Mouse (Mus musculus): ENCODE results near the gene Fgfr2. TPM values are rescaled to one million over a fixed set of nuclear protein-coding genes. Genes with fewer than 3 reads are reported as not detected.

The Fgfr2 gene
- polyA plus RNA-seq, 1 experiment, result 1.7 TPM

DNA sequence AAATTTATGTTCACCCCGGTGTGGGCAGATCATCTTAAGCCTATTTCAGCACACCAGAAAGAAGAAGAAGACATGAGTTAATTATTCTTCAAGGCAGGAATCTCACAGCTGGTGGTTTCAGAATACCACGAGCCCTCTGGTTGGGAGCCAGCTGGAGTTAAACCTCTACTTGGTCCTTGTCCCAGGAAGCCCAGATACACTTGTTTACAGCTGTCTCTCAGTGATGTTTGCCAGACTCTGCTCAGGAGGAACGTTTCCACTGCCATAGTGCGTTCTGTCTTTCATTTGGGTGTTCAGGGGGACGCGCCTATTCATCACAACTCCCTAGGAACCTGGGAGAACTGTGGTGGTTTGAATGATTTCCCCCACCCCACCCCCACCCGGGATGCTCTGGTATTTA lies 2163.3 kb downstream of the Fgfr2 start:
- no peaks in the 10 kb centered on the region for H3K27me3 ChIP-seq (ENCODE audit: control insufficient read depth, insufficient read depth, insufficient read length)
- H3ac ChIP-seq (ENCODE audit: control insufficient read depth, insufficient read length, low read depth), result no peak overlapping the region

DNA sequence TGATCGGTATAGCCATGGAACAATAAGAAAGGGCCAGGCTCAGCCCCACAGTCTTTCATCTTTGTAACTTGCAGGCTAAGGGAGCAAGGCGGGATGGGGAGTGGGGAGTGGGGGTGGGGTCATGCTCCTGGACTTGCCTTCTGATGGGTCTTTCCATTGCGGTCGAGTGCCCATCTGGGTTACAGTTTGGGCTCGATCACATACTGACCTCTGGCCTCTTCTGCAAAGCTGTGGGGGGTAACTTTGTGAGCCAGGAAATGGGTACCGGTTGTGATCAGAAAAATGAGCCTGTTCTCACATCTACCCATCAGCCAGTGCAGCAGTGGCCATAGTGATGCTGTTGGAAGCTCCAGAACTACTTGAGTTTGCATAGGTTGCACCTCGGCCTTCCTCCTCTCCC lies 2164.6 kb downstream of the Fgfr2 start:
- Histone ChIP-seq H3K79me2 (ENCODE audit: control insufficient read depth, insufficient read depth) (peaks cover 35% of the 10 kb centered on the region), H3K4me3 (ENCODE audit: insufficient read depth, poor library complexity, severe bottlenecking) (no peak overlapping the region), H3K36me3 (ENCODE audit: control insufficient read depth, insufficient read depth) (peaks cover 18% of the 10 kb centered on the region), H3ac (ENCODE audit: control insufficient read depth, insufficient read length, low read depth) (no peak overlapping the region), H3K79me3 (ENCODE audit: low read depth) (peaks cover 18% of the 10 kb centered on the region), H3K27me3 (ENCODE audit: control insufficient read depth, insufficient read depth, insufficient read length) (no peaks in the 10 kb centered on the region)
- TF ChIP-seq USF1 (IDR thresholded peaks at IDR 0.05; ENCODE audit: low read depth) (no peak), CTCF (IDR thresholded peaks at IDR 0.05; ENCODE audit: control insufficient read depth, insufficient read depth, insufficient read length) (no peak), CEBPB (IDR thresholded peaks at IDR 0.05; ENCODE audit: low read depth) (no peak)

More for the DNA sequence above, 2163.3 kb downstream of the Fgfr2 start:
- no peak overlapping the region for H3K4me3 ChIP-seq (ENCODE audit: insufficient read depth, poor library complexity, severe bottlenecking)
- peaks cover 15% of the 10 kb centered on the region for H3K79me3 ChIP-seq (ENCODE audit: low read depth)
- TF ChIP-seq MYOG (IDR thresholded peaks at IDR 0.05; ENCODE audit: control insufficient read depth, extremely low read depth, insufficient read length) (no peak), CEBPB (IDR thresholded peaks at IDR 0.05; ENCODE audit: low read depth) (no peak), CTCF (IDR thresholded peaks at IDR 0.05; ENCODE audit: control insufficient read depth, insufficient read depth, insufficient read length) (no peak), MYOD1 (IDR thresholded peaks at IDR 0.05; ENCODE audit: control insufficient read depth, insufficient read length, low read depth) (no peak), MAX (IDR thresholded peaks at IDR 0.05) (no peak)
- peaks cover 35% of the 10 kb centered on the region for H3K79me2 ChIP-seq (ENCODE audit: control insufficient read depth, insufficient read depth)
- H3K36me3 ChIP-seq (ENCODE audit: control insufficient read depth, insufficient read depth), result peaks cover 13% of the 10 kb centered on the region

DNA sequence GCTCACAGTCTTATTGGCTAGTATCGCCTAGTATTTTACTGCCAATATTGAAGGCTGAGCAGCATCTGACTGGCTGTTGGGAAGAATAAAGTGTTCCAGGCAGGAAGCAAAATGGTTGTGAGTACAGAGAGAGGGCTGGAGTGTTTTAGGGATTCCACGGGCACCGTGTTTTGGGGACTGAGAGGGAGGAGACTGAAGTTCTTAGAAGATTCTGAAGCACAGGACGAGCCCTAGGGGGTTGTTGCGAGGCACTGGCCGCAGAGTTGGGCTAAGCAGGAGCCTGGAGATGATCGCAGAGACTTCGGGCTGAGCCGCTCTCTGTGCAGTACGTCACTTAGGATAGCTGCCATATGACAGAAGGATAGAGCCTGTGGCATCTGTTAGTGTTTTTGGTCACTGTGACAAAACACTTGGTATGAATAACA lies 2169.0 kb downstream of the Fgfr2 start:
- Histone ChIP-seq H3K79me2 (ENCODE audit: control insufficient read depth, insufficient read depth) (peaks cover 46% of the 10 kb centered on the region), H3K4me3 (ENCODE audit: insufficient read depth, poor library complexity, severe bottlenecking) (no peak overlapping the region), H3K27me3 (ENCODE audit: control insufficient read depth, insufficient read depth, insufficient read length) (no peaks in the 10 kb centered on the region), H3K36me3 (ENCODE audit: control insufficient read depth, insufficient read depth) (peaks cover 18% of the 10 kb centered on the region), H3K79me3 (ENCODE audit: low read depth) (peaks cover 22% of the 10 kb centered on the region), H3ac (ENCODE audit: control insufficient read depth, insufficient read length, low read depth) (no peak overlapping the region)
- TF ChIP-seq CTCF (IDR thresholded peaks at IDR 0.05; ENCODE audit: control insufficient read depth, insufficient read depth, insufficient read length) (no peak), MYOG (IDR thresholded peaks at IDR 0.05; ENCODE audit: control insufficient read depth, extremely low read depth, insufficient read length) (no peak), MYOD1 (IDR thresholded peaks at IDR 0.05; ENCODE audit: control insufficient read depth, insufficient read length, low read depth) (no peak), USF1 (IDR thresholded peaks at IDR 0.05; ENCODE audit: low read depth) (no peak), CEBPB (IDR thresholded peaks at IDR 0.05; ENCODE audit: low read depth) (no peak), MAX (IDR thresholded peaks at IDR 0.05) (no peak), FOSL1 (IDR thresholded peaks at IDR 0.05; ENCODE audit: insufficient read depth, low read length, poor library complexity, severe bottlenecking) (no peak)

DNA sequence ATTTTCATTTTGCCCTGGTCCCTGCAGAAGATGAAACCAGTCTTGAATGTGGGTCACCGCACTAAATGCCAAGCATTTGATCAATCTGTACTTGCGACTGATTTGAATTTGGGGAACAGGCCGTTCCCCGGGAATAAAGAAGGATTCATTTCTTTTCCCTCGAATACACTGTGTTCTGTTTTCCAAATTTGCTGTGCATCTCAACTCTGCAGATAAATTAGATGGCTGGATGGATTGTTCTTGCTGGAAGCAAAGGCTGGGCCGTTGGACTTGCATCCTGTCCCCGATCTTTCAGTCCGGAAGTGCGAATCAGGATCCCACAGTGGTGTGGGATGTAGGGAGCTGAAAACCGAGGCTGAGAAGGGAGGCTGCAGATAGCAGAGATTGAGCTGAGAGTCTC lies 2169.8 kb downstream of the Fgfr2 start:
- H3K79me2 ChIP-seq (ENCODE audit: control insufficient read depth, insufficient read depth), result peaks cover 48% of the 10 kb centered on the region

DNA sequence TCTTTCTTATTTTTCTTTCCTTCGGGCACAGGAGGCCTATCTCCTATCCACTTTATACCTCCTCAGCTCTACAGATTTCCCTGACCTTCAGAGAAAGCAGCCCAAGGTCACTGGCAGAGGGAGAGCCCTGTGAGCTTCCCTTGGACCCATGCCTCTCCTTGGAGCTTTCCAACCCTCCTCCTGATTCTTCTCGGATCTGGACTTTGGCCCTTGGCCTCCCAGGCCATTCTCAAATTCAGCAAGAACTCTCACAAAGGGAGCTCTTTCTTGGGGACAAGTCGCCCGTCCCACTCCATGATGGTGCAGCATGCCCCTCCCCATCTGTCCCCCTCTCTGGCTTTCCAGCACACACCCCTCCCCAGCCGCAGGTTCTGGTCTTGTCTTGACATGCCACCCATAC lies 2172.1 kb downstream of the Fgfr2 start:
- no peak overlapping the region for H3ac ChIP-seq (ENCODE audit: control insufficient read depth, insufficient read length, low read depth)
- peaks cover 23% of the 10 kb centered on the region for H3K79me3 ChIP-seq (ENCODE audit: low read depth)
- peaks cover 18% of the 10 kb centered on the region for H3K36me3 ChIP-seq (ENCODE audit: control insufficient read depth, insufficient read depth)
- peaks cover 56% of the 10 kb centered on the region for H3K79me2 ChIP-seq (ENCODE audit: control insufficient read depth, insufficient read depth)
- H3K27me3 ChIP-seq (ENCODE audit: control insufficient read depth, insufficient read depth, insufficient read length), result no peaks in the 10 kb centered on the region
- no peak overlapping the region for H3K4me3 ChIP-seq (ENCODE audit: insufficient read depth, poor library complexity, severe bottlenecking)
- no peak for TF ChIP-seq MYOD1 (IDR thresholded peaks at IDR 0.05; ENCODE audit: control insufficient read depth, insufficient read length, low read depth)
- no peak for TF ChIP-seq CTCF (IDR thresholded peaks at IDR 0.05; ENCODE audit: control insufficient read depth, insufficient read depth, insufficient read length)
- TF ChIP-seq USF1 (IDR thresholded peaks at IDR 0.05; ENCODE audit: low read depth), result no peak
- no peak for TF ChIP-seq CEBPB (IDR thresholded peaks at IDR 0.05; ENCODE audit: low read depth)
- TF ChIP-seq MYOG (IDR thresholded peaks at IDR 0.05; ENCODE audit: control insufficient read depth, extremely low read depth, insufficient read length), result no peak
- TF ChIP-seq MAX (IDR thresholded peaks at IDR 0.05), result no peak

More for the DNA sequence above, 2169.8 kb downstream of the Fgfr2 start:
- Histone ChIP-seq H3K27me3 (ENCODE audit: control insufficient read depth, insufficient read depth, insufficient read length) (no peaks in the 10 kb centered on the region), H3K79me3 (ENCODE audit: low read depth) (peaks cover 21% of the 10 kb centered on the region), H3K4me3 (ENCODE audit: insufficient read depth, poor library complexity, severe bottlenecking) (no peak overlapping the region), H3K36me3 (ENCODE audit: control insufficient read depth, insufficient read depth) (peaks cover 18% of the 10 kb centered on the region), H3ac (ENCODE audit: control insufficient read depth, insufficient read length, low read depth) (no peak overlapping the region)
- TF ChIP-seq CEBPB (IDR thresholded peaks at IDR 0.05; ENCODE audit: low read depth) (no peak), FOSL1 (IDR thresholded peaks at IDR 0.05; ENCODE audit: insufficient read depth, low read length, poor library complexity, severe bottlenecking) (no peak), MAX (IDR thresholded peaks at IDR 0.05) (no peak), MYOD1 (IDR thresholded peaks at IDR 0.05; ENCODE audit: control insufficient read depth, insufficient read length, low read depth) (no peak), USF1 (IDR thresholded peaks at IDR 0.05; ENCODE audit: low read depth) (no peak), MYOG (IDR thresholded peaks at IDR 0.05; ENCODE audit: control insufficient read depth, extremely low read depth, insufficient read length) (no peak), CTCF (IDR thresholded peaks at IDR 0.05; ENCODE audit: control insufficient read depth, insufficient read depth, insufficient read length) (no peak)

DNA sequence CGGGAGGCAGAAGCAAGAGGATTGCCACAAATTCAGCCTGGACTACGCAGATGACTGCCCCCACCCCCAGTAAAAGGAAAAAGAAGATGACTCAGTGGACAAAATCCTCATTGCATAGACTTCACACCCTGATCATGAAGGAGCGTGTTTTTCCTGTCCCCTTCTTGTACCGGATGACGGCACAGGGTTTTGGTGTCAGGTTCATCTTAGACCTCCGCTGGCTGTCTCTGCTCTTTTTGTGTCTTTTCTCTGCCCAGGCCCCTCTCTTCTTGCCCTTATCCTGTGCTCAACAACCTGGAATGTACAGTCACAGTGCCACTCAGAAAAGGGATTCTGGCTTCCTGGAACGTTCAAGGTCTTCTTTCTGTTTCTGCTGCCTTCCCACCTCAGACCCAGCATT lies 2172.7 kb downstream of the Fgfr2 start:
- Histone ChIP-seq H3K36me3 (ENCODE audit: control insufficient read depth, insufficient read depth) (peaks cover 18% of the 10 kb centered on the region), H3K79me3 (ENCODE audit: low read depth) (peaks cover 26% of the 10 kb centered on the region), H3K27me3 (ENCODE audit: control insufficient read depth, insufficient read depth, insufficient read length) (no peaks in the 10 kb centered on the region), H3K79me2 (ENCODE audit: control insufficient read depth, insufficient read depth) (peaks cover 59% of the 10 kb centered on the region), H3K4me3 (ENCODE audit: insufficient read depth, poor library complexity, severe bottlenecking) (no peak overlapping the region), H3ac (ENCODE audit: control insufficient read depth, insufficient read length, low read depth) (no peak overlapping the region)
- TF ChIP-seq MAX (IDR thresholded peaks at IDR 0.05), result no peak
- no peak for TF ChIP-seq CTCF (IDR thresholded peaks at IDR 0.05; ENCODE audit: control insufficient read depth, insufficient read depth, insufficient read length)
- no peak for TF ChIP-seq CEBPB (IDR thresholded peaks at IDR 0.05; ENCODE audit: low read depth)
- no peak for TF ChIP-seq MYOG (IDR thresholded peaks at IDR 0.05; ENCODE audit: control insufficient read depth, extremely low read depth, insufficient read length)
- TF ChIP-seq USF1 (IDR thresholded peaks at IDR 0.05; ENCODE audit: low read depth), result no peak
- TF ChIP-seq MYOD1 (IDR thresholded peaks at IDR 0.05; ENCODE audit: control insufficient read depth, insufficient read length, low read depth), result no peak
